Mouse (Mus musculus) erythroblast, embryonic 14.5 days (primary cell): Measurements from ENCODE around the gene Med1.

Source experiments
- GATA1 ChIP-seq: IDR thresholded peaks from 2 replicates; pipeline ENCODE4 v1.6.1; 2012; ENCODE audit warnings: low read length, inconsistent platforms, mixed read lengths
- TAL1 ChIP-seq: IDR thresholded peaks from 3 replicates; pipeline ENCODE4 v1.6.1; 2012; ENCODE audit warnings: low read length, inconsistent platforms, mixed read lengths

DNA sequence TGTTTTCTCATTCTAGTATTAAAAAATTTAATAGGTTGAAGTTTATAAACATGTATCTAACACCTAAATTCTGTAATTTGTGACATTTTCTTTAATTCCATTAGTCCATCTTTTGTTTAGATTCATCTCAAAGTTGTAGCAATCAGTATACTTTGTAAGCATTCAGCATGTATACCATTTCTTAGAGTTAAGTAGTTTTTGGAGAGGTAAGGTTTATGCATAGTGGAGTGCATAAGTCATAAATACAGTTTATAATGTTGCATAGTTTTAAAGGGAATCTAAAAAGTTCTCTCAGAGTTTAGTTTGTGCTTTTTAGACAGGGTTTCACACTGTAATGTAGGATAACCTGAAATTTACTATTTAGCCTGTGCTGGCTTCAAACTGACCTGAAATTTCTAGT is 12.4 kb upstream of the Med1 start:
- TF ChIP-seq TAL1 (no peak), GATA1 (no peak)
